Mouse (Mus musculus): ENCODE measurements around the gene Olfr1099.

The Olfr1099 gene

DNA sequence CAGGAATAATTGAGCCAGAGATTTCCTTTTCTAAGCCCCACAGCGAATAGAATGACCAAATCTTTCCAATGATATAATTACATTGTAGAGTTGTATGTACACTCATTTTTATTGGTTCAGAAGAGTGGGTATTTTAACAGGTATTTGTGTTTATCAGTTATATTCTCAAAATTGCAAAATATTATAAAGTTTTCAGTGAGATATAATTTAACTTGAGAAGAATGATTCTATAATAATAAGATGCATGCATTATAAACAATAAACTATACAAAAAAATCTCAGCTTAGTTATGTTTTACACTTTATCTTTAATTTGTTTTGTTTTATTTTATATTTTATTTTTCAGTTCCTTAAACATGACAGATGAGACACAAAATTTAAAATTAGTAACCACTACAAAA, at the start of gene Olfr1099:
Gene Olfr1099, minus strand, starts transcription at position 101 of the 400 bp plus-strand sequence.
- DNase-seq, result no peak

- no peak for DNase-seq
Observed at GRCm38 (mm10) chr2:86998098-86998497, 37.6 kb upstream of the Olfr1099 start, which contains the start of gene Olfr1102. Gene Olfr1102 (plus strand): TSS chr2:86998398.

DNA sequence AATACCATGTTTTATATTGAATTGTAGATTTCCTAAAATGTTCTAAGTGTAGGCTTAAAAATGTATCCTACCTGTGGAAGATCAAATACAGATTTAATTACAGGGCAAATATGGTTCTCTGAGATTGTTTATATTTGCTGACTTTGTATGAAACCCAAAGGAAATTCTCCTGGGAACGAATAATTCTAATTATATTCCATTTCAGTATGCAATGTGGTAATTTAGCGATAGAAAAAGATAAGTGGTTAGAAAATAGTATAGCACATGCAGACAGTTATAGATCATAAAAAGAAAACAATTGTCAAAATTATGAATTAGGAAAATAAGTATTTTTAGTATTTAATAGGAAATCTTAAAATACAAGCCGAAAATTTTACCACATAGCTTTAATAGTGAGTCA, 30.6 kb upstream of the Olfr1099 start, which contains the start of gene Olfr1101:
Gene Olfr1101, minus strand, starts transcription at position 101 of the 400 bp plus-strand sequence.
- no peak for DNase-seq

- no peak for DNase-seq
Observed at GRCm38 (mm10) chr2:86979854-86980253, 19.4 kb upstream of the Olfr1099 start, which contains the start of gene Olfr1100. Gene Olfr1100 (minus strand): TSS chr2:86979954.

DNA sequence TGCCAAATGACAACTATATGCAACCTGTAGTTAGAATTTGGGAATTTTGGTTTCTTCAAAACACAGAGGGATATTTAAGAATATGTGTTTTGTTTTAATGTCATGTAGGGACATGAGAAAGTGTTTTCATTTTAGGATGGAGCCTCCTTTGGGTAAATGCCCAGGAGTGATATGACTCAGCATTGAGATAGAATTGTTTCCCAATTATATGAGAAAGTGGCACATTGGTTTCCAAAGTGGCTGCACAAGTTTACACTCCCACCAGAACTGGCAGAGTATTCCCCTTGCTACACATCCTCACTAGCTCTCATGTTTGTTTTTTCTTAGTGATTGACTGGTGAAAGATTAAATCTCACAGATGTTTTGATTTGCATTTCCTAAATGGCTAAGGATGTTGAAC, 33.9 kb downstream of the Olfr1099 start:
- no peak for DNase-seq

DNA sequence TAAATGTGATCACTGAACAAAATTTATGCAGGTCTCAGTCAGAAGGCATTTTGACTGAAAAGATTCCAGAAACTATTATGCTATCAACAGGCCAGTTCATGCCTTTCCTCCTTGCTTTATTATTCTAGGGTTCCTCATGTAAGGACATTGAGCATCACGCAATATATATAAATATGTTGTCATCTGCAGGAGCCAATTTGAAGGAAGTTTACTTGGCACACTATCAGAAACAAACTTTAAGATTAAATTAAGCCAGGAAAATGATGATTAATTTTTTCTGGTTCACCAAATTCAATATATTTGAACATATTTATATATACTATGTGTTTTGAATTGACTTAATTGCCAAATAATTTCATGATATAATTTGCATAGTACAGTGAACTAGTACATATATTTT, 36.0 kb downstream of the Olfr1099 start, which contains the start of gene Olfr1098:
Gene Olfr1098, minus strand, starts transcription at position 101 of the 400 bp plus-strand sequence.
- no peak for DNase-seq

- DNase-seq, result no peak
Observed at GRCm38 (mm10) chr2:86905647-86906046, 54.8 kb downstream of the Olfr1099 start.
